Comparison of ENCODE assay signal across 1 mouse cellular context in the genomic region with DNA sequence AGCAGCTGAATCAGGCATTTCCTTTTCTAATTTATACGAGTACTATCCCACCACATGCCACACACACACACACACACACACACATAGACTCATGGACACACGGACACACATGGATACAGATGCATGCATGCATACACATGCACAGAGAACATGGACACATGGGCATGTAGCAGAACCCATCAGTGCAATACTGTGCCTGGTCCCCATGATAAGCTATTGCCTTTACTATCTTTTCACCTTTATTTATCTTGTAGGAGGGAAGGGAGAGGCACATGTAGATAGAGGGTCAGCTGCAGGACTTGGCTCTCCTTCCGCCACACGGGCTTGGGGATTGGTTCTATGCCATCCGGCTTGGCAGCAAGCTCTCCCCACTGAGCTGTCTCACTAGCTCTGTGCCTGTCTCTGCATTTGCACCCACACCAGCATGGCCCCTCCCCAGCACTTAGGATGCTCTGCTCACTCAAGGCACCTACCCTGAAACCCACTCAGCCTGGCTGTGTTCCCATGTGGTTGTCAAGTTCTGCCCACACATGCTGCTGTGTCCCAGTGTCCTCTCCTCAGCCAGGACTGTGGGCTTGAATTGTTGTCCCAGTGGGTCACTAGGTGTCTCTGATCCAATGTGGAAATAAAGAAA.
TF ChIP-seq lines count a peak whose summit lies in the region.

No protein-coding gene starts in this region.

TF ChIP-seq in MEL, 35 proteins besides CTCF, POLR2A, EP300 and RAD21:
- TF ChIP-seq MAFK (IDR thresholded peaks at IDR 0.05; ENCODE audit: borderline replicate concordance, low read depth, low read length): no peak
- no peak for TF ChIP-seq ZKSCAN1 (IDR thresholded peaks at IDR 0.05; ENCODE audit: low read depth, low read length)
- TF ChIP-seq NELFE (IDR thresholded peaks at IDR 0.05; ENCODE audit: low read depth, low read length): no peak
- no peak for TF ChIP-seq KAT2A (conservative IDR thresholded peaks at IDR 0.05; ENCODE audit: low read depth, low read length)
- peak; percentile 39; the same call in 1 of the 2 replicates for TF ChIP-seq TCF12 (IDR thresholded peaks at IDR 0.05; ENCODE audit: low read depth, low read length)
TF ChIP-seq in MEL: peak in this region for 1.
